Mouse (Mus musculus): ENCODE results near the gene Rxfp3. TPM values are rescaled to one million over a fixed set of nuclear protein-coding genes. Genes with fewer than 3 reads are reported as not detected.

Rxfp3 gene
- polyA plus RNA-seq, 1 experiment: not detected

GRCm38 (mm10) chr15:11035947-11036474, 1.8 kb downstream of the Rxfp3 start:
- peaks cover 14% of the 10 kb centered on the region for H3K4me1 ChIP-seq (ENCODE audit: control insufficient read depth, insufficient read depth, low read length)
- no peaks in the 10 kb centered on the region for H3K27me3 ChIP-seq (ENCODE audit: control insufficient read depth, insufficient read depth, low read length)
- no peaks in the 10 kb centered on the region for H3K36me3 ChIP-seq (ENCODE audit: control insufficient read depth, insufficient read depth, low read length)
- no peak overlapping the region for H3K27ac ChIP-seq (ENCODE audit: control insufficient read depth, insufficient read depth, low read depth, low read length)
- TF ChIP-seq CTCF (IDR thresholded peaks at IDR 0.05; ENCODE audit: control insufficient read depth, insufficient read depth, insufficient replicate concordance, low read depth, low read length) (no peak), POLR2A (IDR thresholded peaks at IDR 0.05; ENCODE audit: control insufficient read depth, low read depth, low read length) (no peak)
- no peak overlapping the region for H3K4me3 ChIP-seq (ENCODE audit: control insufficient read depth, low read depth, low read length)

GRCm38 (mm10) chr15:11030188-11030587, 7.6 kb downstream of the Rxfp3 start:
- TF ChIP-seq POLR2A (IDR thresholded peaks at IDR 0.05; ENCODE audit: control insufficient read depth, low read depth, low read length) (no peak), CTCF (IDR thresholded peaks at IDR 0.05; ENCODE audit: control insufficient read depth, insufficient read depth, insufficient replicate concordance, low read depth, low read length) (no peak)
- H3K27ac ChIP-seq (ENCODE audit: control insufficient read depth, insufficient read depth, low read depth, low read length): no peak overlapping the region
- H3K4me1 ChIP-seq (ENCODE audit: control insufficient read depth, insufficient read depth, low read length): no peaks in the 10 kb centered on the region
- H3K36me3 ChIP-seq (ENCODE audit: control insufficient read depth, insufficient read depth, low read length): no peaks in the 10 kb centered on the region
- H3K27me3 ChIP-seq (ENCODE audit: control insufficient read depth, insufficient read depth, low read length): no peaks in the 10 kb centered on the region
- H3K4me3 ChIP-seq (ENCODE audit: control insufficient read depth, low read depth, low read length): no peak overlapping the region

GRCm38 (mm10) chr15:11026801-11027561, 10.8 kb downstream of the Rxfp3 start:
- Histone ChIP-seq H3K4me3 (ENCODE audit: control insufficient read depth, low read depth, low read length) (no peak overlapping the region), H3K27ac (ENCODE audit: control insufficient read depth, insufficient read depth, low read depth, low read length) (no peak overlapping the region), H3K27me3 (ENCODE audit: control insufficient read depth, insufficient read depth, low read length) (no peaks in the 10 kb centered on the region), H3K36me3 (ENCODE audit: control insufficient read depth, insufficient read depth, low read length) (no peaks in the 10 kb centered on the region), H3K4me1 (ENCODE audit: control insufficient read depth, insufficient read depth, low read length) (no peaks in the 10 kb centered on the region)
- TF ChIP-seq CTCF (IDR thresholded peaks at IDR 0.05; ENCODE audit: control insufficient read depth, insufficient read depth, insufficient replicate concordance, low read depth, low read length): no peak
- TF ChIP-seq POLR2A (IDR thresholded peaks at IDR 0.05; ENCODE audit: control insufficient read depth, low read depth, low read length): no peak

- no peak overlapping the region for H3K4me3 ChIP-seq (ENCODE audit: control insufficient read depth, low read depth, low read length)
- H3K27ac ChIP-seq (ENCODE audit: control insufficient read depth, insufficient read depth, low read depth, low read length): no peak overlapping the region
- H3K36me3 ChIP-seq (ENCODE audit: control insufficient read depth, insufficient read depth, low read length): no peaks in the 10 kb centered on the region
- no peaks in the 10 kb centered on the region for H3K4me1 ChIP-seq (ENCODE audit: control insufficient read depth, insufficient read depth, low read length)
- H3K27me3 ChIP-seq (ENCODE audit: control insufficient read depth, insufficient read depth, low read length): no peaks in the 10 kb centered on the region
- TF ChIP-seq POLR2A (IDR thresholded peaks at IDR 0.05; ENCODE audit: control insufficient read depth, low read depth, low read length): no peak
- no peak for TF ChIP-seq CTCF (IDR thresholded peaks at IDR 0.05; ENCODE audit: control insufficient read depth, insufficient read depth, insufficient replicate concordance, low read depth, low read length)
Measured at GRCm38 (mm10) chr15:11014931-11015330, 22.9 kb downstream of the Rxfp3 start.

GRCm38 (mm10) chr15:11010976-11011548, 26.7 kb downstream of the Rxfp3 start:
- Histone ChIP-seq H3K27ac (ENCODE audit: control insufficient read depth, insufficient read depth, low read depth, low read length) (no peak overlapping the region), H3K36me3 (ENCODE audit: control insufficient read depth, insufficient read depth, low read length) (no peaks in the 10 kb centered on the region), H3K4me3 (ENCODE audit: control insufficient read depth, low read depth, low read length) (no peak overlapping the region), H3K27me3 (ENCODE audit: control insufficient read depth, insufficient read depth, low read length) (no peaks in the 10 kb centered on the region), H3K4me1 (ENCODE audit: control insufficient read depth, insufficient read depth, low read length) (no peaks in the 10 kb centered on the region)
- TF ChIP-seq CTCF (IDR thresholded peaks at IDR 0.05; ENCODE audit: control insufficient read depth, insufficient read depth, insufficient replicate concordance, low read depth, low read length): no peak
- TF ChIP-seq POLR2A (IDR thresholded peaks at IDR 0.05; ENCODE audit: control insufficient read depth, low read depth, low read length): no peak

GRCm38 (mm10) chr15:11008756-11009155, 29.0 kb downstream of the Rxfp3 start:
- H3K27ac ChIP-seq (ENCODE audit: control insufficient read depth, insufficient read depth, low read depth, low read length): no peak overlapping the region
- no peak overlapping the region for H3K4me3 ChIP-seq (ENCODE audit: control insufficient read depth, low read depth, low read length)
- no peaks in the 10 kb centered on the region for H3K27me3 ChIP-seq (ENCODE audit: control insufficient read depth, insufficient read depth, low read length)
- no peaks in the 10 kb centered on the region for H3K36me3 ChIP-seq (ENCODE audit: control insufficient read depth, insufficient read depth, low read length)
- no peak for TF ChIP-seq CTCF (IDR thresholded peaks at IDR 0.05; ENCODE audit: control insufficient read depth, insufficient read depth, insufficient replicate concordance, low read depth, low read length)
- no peak for TF ChIP-seq POLR2A (IDR thresholded peaks at IDR 0.05; ENCODE audit: control insufficient read depth, low read depth, low read length)
- H3K4me1 ChIP-seq (ENCODE audit: control insufficient read depth, insufficient read depth, low read length): no peaks in the 10 kb centered on the region

DNA sequence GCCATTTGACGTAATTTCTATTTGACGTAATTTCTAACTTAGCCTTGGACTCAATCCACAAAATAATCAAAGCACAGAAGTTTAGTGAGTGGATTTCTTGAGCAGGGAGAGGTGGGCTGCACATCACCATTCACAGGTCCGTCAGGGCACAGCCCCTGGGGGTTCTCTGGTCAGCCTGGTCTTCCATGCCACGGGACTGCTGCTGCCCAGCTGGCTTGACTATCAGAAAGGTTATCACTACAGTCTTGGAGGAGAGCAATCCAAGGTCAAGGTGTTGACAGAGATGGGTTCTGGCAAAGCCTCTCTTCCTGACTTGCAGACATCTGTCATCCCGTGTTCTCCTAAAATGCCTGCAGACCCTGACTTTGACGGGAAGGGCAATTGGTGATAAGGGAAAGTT, 33.1 kb downstream of the Rxfp3 start:
- TF ChIP-seq CTCF (IDR thresholded peaks at IDR 0.05; ENCODE audit: control insufficient read depth, insufficient read depth, insufficient replicate concordance, low read depth, low read length) (no peak), POLR2A (IDR thresholded peaks at IDR 0.05; ENCODE audit: control insufficient read depth, low read depth, low read length) (no peak)
- Histone ChIP-seq H3K27ac (ENCODE audit: control insufficient read depth, insufficient read depth, low read depth, low read length) (no peak overlapping the region), H3K4me1 (ENCODE audit: control insufficient read depth, insufficient read depth, low read length) (peaks cover 5% of the 10 kb centered on the region), H3K4me3 (ENCODE audit: control insufficient read depth, low read depth, low read length) (no peak overlapping the region), H3K27me3 (ENCODE audit: control insufficient read depth, insufficient read depth, low read length) (no peaks in the 10 kb centered on the region), H3K36me3 (ENCODE audit: control insufficient read depth, insufficient read depth, low read length) (no peaks in the 10 kb centered on the region)
